Mouse (Mus musculus) testis, adult 2 months (tissue): ENCODE measurements around the gene Nckap5.

Source experiments
- CTCF ChIP-seq: fragments of 200-500 bp; IDR thresholded peaks from 2 replicates; pipeline ENCODE4 v1.5.1; 2012; ENCODE audit warnings: low read depth, mild to moderate bottlenecking, inconsistent platforms, low read length, moderate library complexity; ENCODE audit not compliant: control insufficient read depth, insufficient read depth, insufficient replicate concordance
- POLR2A ChIP-seq: fragments of 200-500 bp; IDR thresholded peaks from 2 replicates; pipeline ENCODE4 v1.6.1; 2012; ENCODE audit warnings: low read depth, mild to moderate bottlenecking, inconsistent platforms, low read length, moderate library complexity; ENCODE audit not compliant: control insufficient read depth

GRCm38 (mm10) chr1:126626206-126626605 lies 204.4 kb downstream of the Nckap5 start:
- TF ChIP-seq CTCF (no peak), POLR2A (no peak)
